In genomic region chr6:124884714-124885500, GRCm38 (mm10) we compare ENCODE assay signal across 10 mouse cellular contexts. TPM values are rescaled to one million over a fixed set of nuclear protein-coding genes. Genes with fewer than 3 reads are reported as not detected.
DNase-seq lines count a peak whose midpoint lies in the region; ATAC-seq lines count a peak whose summit lies in the region.
"Had no signal": no experiment of that assay in that cellular context is flagged by ENCODE, and none has a peak within 500 bp of the region (broad histone marks: within the 10 kb centered on the region; RNA-seq: fewer than 3 reads in every experiment).

No protein-coding gene starts in this region.

- no peaks in the 10 kb centered on the region for H3K9me3 ChIP-seq in heart, embryonic 15.5 days (replicated peaks)
- H3K9me3 ChIP-seq in hindbrain, embryonic 16.5 days (ENCODE audit: control insufficient read depth, low read length), result no peaks in the 10 kb centered on the region
- H3K9me3 ChIP-seq: hindbrain, embryonic 15.5 days; liver, embryonic 15.5 days had no signal

- H3K9ac ChIP-seq in heart, embryonic 15.5 days, result no peak overlapping the region
- H3K9ac ChIP-seq in hindbrain, embryonic 16.5 days (ENCODE audit: low read depth, low read length), result no peak overlapping the region
- H3K9ac ChIP-seq: hindbrain, embryonic 15.5 days; liver, embryonic 15.5 days had no signal

- peak; percentile 69 for ATAC-seq in heart, embryonic 15.5 days (replicated peaks; ENCODE audit: insufficient number of reproducible peaks, insufficient read depth, low FRiP score, low read depth)
- ATAC-seq in hindbrain, embryonic 16.5 days, result no peak; the same call in 1 of the 2 replicates
- ATAC-seq: midbrain, embryonic 16.5 days had no signal

- WGBS in heart, embryonic 15.5 days, result 51% methylated on average over 10 of the region's 10 CpGs
- WGBS in hindbrain, embryonic 16.5 days, result 65% methylated on average over 10 of the region's 10 CpGs

- peak; percentile 74 for DNase-seq in left cerebral cortex, postnatal 4 days
- DNase-seq in left cerebral cortex, postnatal 36 days (ENCODE audit: low spot score in 2 of 2), result no peak
- DNase-seq in cerebellum, adult 18-20 months, result peak; percentile 85 to 86
- DNase-seq in thymus, postnatal 14 days, result peak; percentile 87
- DNase-seq in adrenal gland, postnatal 36 days, result no peak

- intact Hi-C loops in left cerebral cortex, postnatal 4 days (cut with DNase I), result no loop called here
- intact Hi-C loops in left cerebral cortex, postnatal 36 days (cut with DNase I), result no loop called here

- H3K27ac ChIP-seq in heart, embryonic 15.5 days, result peak overlapping the region; percentile 60
- no peak overlapping the region for H3K27ac ChIP-seq in hindbrain, embryonic 16.5 days (ENCODE audit: low read depth, low read length)
- H3K27ac ChIP-seq: hindbrain, embryonic 15.5 days; liver, embryonic 15.5 days had no signal

- peaks cover 7% of the 10 kb centered on the region for H3K4me1 ChIP-seq in heart, embryonic 15.5 days (replicated peaks)
- no peaks in the 10 kb centered on the region for H3K4me1 ChIP-seq in hindbrain, embryonic 16.5 days (ENCODE audit: control insufficient read depth, insufficient read depth, low read depth, low read length)
- H3K4me1 ChIP-seq: hindbrain, embryonic 15.5 days; liver, embryonic 15.5 days had no signal

- H3K36me3 ChIP-seq in heart, embryonic 15.5 days, result no peaks in the 10 kb centered on the region
- no peaks in the 10 kb centered on the region for H3K36me3 ChIP-seq in hindbrain, embryonic 16.5 days (ENCODE audit: control insufficient read depth, insufficient read depth, low read length)
- H3K36me3 ChIP-seq: hindbrain, embryonic 15.5 days; liver, embryonic 15.5 days had no signal

- H3K27me3 ChIP-seq in heart, embryonic 15.5 days, result no peaks in the 10 kb centered on the region
- no peaks in the 10 kb centered on the region for H3K27me3 ChIP-seq in hindbrain, embryonic 16.5 days (replicated peaks; ENCODE audit: control insufficient read depth, insufficient read depth, low read length)
- H3K27me3 ChIP-seq: hindbrain, embryonic 15.5 days had no signal

- H3K4me3 ChIP-seq in heart, embryonic 15.5 days, result no peak overlapping the region
- no peak overlapping the region for H3K4me3 ChIP-seq in hindbrain, embryonic 16.5 days (ENCODE audit: low read length)
- H3K4me3 ChIP-seq: hindbrain, embryonic 15.5 days; liver, embryonic 15.5 days had no signal

- no peak overlapping the region for H3K4me2 ChIP-seq in heart, embryonic 15.5 days
- no peak overlapping the region for H3K4me2 ChIP-seq in hindbrain, embryonic 16.5 days (ENCODE audit: low read length)
- H3K4me2 ChIP-seq: hindbrain, embryonic 15.5 days; liver, embryonic 15.5 days had no signal

RNA-seq across cellular contexts. Expression of gene Cd4, which starts 3.1 kb away (rescaled TPM):
- 1 to 10 TPM in 1 of 2 experiments, under 1 TPM in 1; 0.52 to 1.2 TPM for total RNA-seq in left cerebral cortex, postnatal 4 days (2021)
- 1 to 10 TPM; 5.4 to 5.8 TPM for total RNA-seq in left cerebral cortex, postnatal 36 days (2021)
- polyA plus RNA-seq in heart, embryonic 15.5 days (2015; fragmentation: Nextera tagmentation; extraction: Ambion mirVana), result 0.05 and 0.68 TPM in 2 replicates
- total RNA-seq in adrenal gland, postnatal 36 days (2021), result under 1 TPM; 0.30 to 0.50 TPM
- 0.26 and 0.27 TPM in 2 replicates for polyA plus RNA-seq in hindbrain, embryonic 16.5 days (2015; fragmentation: Nextera tagmentation; extraction: Ambion mirVana)

RNA-seq across cellular contexts. Expression of gene Gpr162, which starts 21.1 kb away (rescaled TPM):
- total RNA-seq in left cerebral cortex, postnatal 4 days (2021), result 100 to 1,000 TPM; 145 to 164 TPM
- total RNA-seq in left cerebral cortex, postnatal 36 days (2021), result 100 to 1,000 TPM; 218 to 235 TPM
- 2.2 and 2.4 TPM in 2 replicates for polyA plus RNA-seq in heart, embryonic 15.5 days (2015; fragmentation: Nextera tagmentation; extraction: Ambion mirVana)
- 1 to 10 TPM in 1 of 2 experiments, under 1 TPM in 1; 0.89 to 1.2 TPM for total RNA-seq in adrenal gland, postnatal 36 days (2021)
- 30.9 and 32.9 TPM in 2 replicates for polyA plus RNA-seq in hindbrain, embryonic 16.5 days (2015; fragmentation: Nextera tagmentation; extraction: Ambion mirVana)

RNA-seq across cellular contexts. Expression of gene Lag3, which starts 26.6 kb away (rescaled TPM):
- 1 to 10 TPM; 1.7 to 2.3 TPM for total RNA-seq in left cerebral cortex, postnatal 4 days (2021)
- 1 to 10 TPM; 2.7 to 3.1 TPM for total RNA-seq in left cerebral cortex, postnatal 36 days (2021)
- 1.2 and 1.7 TPM in 2 replicates for polyA plus RNA-seq in heart, embryonic 15.5 days (2015; fragmentation: Nextera tagmentation; extraction: Ambion mirVana)
- total RNA-seq in adrenal gland, postnatal 36 days (2021), result 1 to 10 TPM; 1.0 to 1.3 TPM
- 3.0 and 3.6 TPM in 2 replicates for polyA plus RNA-seq in hindbrain, embryonic 16.5 days (2015; fragmentation: Nextera tagmentation; extraction: Ambion mirVana)

RNA-seq across cellular contexts. Expression of gene P3h3, which starts 27.4 kb away (rescaled TPM):
- 10 to 100 TPM; 55.9 to 56.1 TPM for total RNA-seq in left cerebral cortex, postnatal 4 days (2021)
- 10 to 100 TPM; 12.6 to 37.2 TPM for total RNA-seq in left cerebral cortex, postnatal 36 days (2021)
- 14.0 and 24.2 TPM in 2 replicates for polyA plus RNA-seq in heart, embryonic 15.5 days (2015; fragmentation: Nextera tagmentation; extraction: Ambion mirVana)
- total RNA-seq in adrenal gland, postnatal 36 days (2021), result 10 to 100 TPM; 21.7 to 24.5 TPM
- polyA plus RNA-seq in hindbrain, embryonic 16.5 days (2015; fragmentation: Nextera tagmentation; extraction: Ambion mirVana), result 7.5 and 16.2 TPM in 2 replicates

RNA-seq across cellular contexts. Expression of gene Ptms, which starts 35.0 kb away (rescaled TPM):
- 1,000 to 10,000 TPM; 1,603 to 1,633 TPM for total RNA-seq in left cerebral cortex, postnatal 4 days (2021)
- total RNA-seq in left cerebral cortex, postnatal 36 days (2021), result 1,000 to 10,000 TPM in 1 of 2 experiments, 100 to 1,000 TPM in 1; 913 to 1,047 TPM
- 255 and 294 TPM in 2 replicates for polyA plus RNA-seq in heart, embryonic 15.5 days (2015; fragmentation: Nextera tagmentation; extraction: Ambion mirVana)
- total RNA-seq in adrenal gland, postnatal 36 days (2021), result 100 to 1,000 TPM; 753 to 830 TPM
- polyA plus RNA-seq in hindbrain, embryonic 16.5 days (2015; fragmentation: Nextera tagmentation; extraction: Ambion mirVana), result 609 and 678 TPM in 2 replicates

Comparison
In these comparisons a context has a peak if more than half of its experiments do, and no peak if none do; other contexts are left out.
1. DNase-seq: peak in left cerebral cortex, postnatal 4 days (single experiment), cerebellum, adult 18-20 months (2 of 2) and thymus, postnatal 14 days (single experiment); none in left cerebral cortex, postnatal 36 days (0 of 2) and adrenal gland, postnatal 36 days (0 of 2).
2. RNA of gene Gpr162, which starts 21.1 kb away (total RNA-seq): 218 to 235 TPM in left cerebral cortex, postnatal 36 days and 145 to 164 TPM in left cerebral cortex, postnatal 4 days; 0.89 to 1.2 TPM in adrenal gland, postnatal 36 days; every median in the first group is over 10 times any median in the second.